Mouse (Mus musculus) v-Abl transformed pro-B cells (cell line): ENCODE measurements around the gene Kmt5c.

Experiments used
- in situ Hi-C, 2 experiments: fragments of 400-800 bp; cut with MboI; formaldehyde crosslinking; loops; one replicate each; pipeline ENCODE4 v1.15.1; 2025; ENCODE audit not compliant: unreplicated experiment in 2 of 2

Kmt5c gene

DNA sequence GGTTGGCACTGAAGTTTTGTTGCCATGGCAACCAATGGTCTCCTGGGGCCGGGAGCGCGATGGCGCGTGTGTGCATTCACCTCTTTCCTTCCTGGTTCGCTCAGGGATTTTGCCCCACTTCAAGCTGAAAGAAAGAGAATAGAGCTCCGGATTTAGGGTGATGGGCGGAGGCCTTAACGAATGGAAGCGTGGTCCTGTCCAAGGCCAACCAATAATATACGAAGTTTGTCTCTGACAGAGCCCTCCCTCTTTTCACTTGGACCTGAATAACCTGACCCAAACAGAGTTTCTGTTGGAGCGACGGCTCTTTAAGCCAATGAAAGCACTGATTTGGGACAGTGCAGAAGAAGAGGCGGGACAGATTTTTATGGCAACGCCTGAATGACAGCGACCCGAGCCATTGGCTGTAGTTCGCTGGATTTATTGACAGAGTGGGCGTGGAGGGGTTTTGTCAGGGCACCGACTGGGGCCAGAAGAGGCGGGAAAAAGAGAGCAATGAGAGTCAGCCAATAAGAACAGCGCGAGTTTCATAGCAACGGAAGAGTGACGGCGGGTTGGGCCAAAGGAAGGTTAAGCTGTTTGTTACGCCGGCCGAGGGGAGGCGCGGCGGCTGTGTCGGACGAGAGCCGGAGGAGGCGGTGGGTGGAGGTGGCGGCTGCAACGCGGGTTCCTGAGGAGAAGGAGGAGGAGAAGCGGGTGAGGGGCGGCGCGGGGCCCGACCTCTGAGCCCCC is at the start of gene Kmt5c:
Gene Kmt5c, plus strand, starts transcription at position 572 of the 732 bp plus-strand sequence.
- in situ Hi-C loops, result loop anchor here in 1 of 2 experiments (5.0 kb wide), 1 partner anchor 52 kb away; the partner anchor contains the start of gene Hspbp1

DNA sequence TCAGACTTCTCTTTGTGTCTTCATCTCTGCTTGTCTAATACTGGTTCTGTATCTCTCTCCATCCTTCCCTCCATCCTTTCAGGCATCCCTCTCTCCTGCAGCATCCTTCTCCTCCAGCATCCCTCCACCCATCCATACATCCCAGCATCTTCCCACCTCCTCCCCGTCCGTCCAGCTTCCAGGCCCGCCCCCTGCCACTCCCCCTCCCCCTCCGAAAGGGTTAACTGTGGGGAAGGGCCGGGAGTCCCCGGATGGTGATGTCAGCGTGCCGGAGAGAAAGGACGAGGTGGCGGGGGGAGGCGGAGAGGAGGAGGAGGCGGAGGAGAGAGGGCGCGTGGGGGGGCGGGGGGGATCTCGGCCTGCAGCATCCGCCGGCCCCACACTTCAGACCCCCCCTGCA is 49.5 kb upstream of the Kmt5c start, which contains the start of gene Brsk1:
Gene Brsk1, plus strand, starts transcription at position 218 of the 400 bp plus-strand sequence.
- in situ Hi-C loops, result no loop called here

DNA sequence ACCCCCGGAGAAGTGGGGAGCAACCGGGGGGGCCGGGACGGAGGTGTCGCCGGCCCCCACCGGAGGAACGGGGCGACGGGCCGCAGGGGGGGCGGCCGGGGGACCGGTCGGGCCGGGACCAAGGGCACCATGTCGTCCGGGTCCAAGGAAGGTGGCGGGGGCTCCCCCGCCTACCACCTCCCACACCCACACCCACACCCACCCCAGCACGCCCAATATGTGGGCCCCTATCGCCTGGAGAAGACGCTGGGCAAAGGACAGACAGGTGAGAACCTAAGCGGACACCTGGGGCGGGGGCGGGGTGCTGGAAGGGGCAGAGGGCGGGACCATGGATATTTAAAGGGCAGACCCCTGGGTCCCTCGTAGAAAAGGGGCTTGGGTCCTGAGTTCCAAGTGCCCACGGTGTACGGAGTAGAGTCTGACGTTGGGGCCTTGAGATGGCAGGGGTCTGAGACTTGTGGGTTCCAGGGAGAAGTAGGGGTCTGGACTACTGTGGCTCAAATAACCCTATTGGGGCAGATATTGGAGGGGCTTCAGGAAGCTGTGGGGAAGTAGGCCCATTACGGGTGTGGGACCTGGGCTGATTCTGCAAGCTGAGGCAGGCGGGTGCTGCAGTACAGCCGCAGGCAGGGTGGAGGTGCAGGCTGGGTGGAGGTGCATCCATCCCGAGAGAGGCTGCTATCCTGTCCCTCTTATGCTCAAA is 48.8 kb upstream of the Kmt5c start:
- in situ Hi-C loops, result no loop called here

DNA sequence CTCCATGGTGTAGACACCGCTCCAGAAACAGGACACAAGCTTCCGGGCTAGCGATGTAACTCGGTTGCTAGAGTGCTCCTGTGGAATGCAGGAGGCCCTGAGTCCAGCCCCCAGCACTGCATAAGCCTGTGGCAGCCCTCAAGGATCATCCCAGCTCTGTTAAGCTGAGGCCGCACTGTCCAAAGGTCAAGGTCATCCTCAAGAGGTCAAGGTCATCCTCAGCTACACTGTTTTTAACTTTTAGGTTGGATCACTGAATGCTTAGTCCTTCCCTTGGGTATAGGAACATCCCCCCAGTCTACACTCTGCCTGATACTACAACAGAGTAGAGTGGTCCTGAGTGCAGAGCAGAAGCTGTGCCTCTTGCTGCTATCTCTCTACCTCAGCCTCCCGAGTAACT is 46.9 kb upstream of the Kmt5c start:
- in situ Hi-C loops, result no loop called here

DNA sequence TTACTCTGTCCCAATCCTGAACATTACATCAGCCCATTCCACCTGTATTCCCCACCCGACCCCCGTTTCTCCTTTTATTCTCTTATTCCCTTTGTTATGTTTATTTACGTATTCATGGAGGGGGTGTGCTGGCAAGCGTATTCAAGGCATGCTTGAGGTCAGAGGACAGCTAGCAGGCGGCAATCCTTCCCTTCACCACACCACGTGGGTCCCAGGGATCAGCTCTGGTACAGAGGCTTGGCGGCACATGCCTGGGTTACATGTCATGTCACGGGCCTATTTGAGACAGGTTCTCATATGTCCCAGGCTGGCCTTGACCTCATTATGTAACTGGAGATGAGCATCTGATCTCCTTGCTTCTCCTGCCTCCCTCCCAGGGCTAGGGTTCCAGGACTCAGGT is 37.6 kb upstream of the Kmt5c start:
- in situ Hi-C loops, result no loop called here

DNA sequence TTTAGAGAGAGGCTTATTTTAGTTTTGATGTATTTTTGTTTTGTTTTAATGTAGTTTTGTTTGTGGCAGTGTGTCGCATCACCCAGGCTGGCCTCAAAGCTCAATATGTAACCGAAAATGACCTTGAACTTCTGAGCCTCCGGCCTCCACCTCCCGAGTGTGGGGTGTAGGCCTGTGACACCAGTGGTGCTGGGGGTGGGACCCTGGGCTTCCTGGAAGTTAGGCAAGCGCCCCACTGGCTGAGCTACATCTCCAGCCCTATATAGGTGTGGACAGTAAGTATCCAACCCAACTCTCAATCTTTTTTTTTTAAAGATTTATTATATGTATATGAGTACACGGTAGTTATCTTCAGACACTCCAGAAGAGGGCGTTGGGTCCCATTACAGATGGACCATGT is 36.7 kb upstream of the Kmt5c start:
- in situ Hi-C loops, result no loop called here

DNA sequence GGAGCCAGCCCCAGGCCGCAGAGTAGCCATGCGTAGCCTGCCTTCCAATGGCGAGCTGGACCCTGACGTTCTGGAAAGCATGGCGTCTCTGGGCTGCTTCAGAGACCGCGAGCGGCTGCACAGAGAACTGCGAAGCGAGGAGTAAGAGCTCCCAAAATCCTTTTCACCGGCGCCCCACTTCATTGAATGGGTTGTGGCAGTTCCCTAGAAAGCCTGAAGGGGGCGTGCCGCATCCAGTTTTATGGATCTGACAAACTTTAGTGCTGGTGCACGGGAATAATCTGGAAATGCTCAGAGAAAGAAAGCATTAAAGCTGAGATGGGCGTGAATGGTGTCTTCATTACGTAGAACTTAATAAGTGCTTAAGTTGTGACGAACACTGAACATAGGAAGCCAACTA is 34.8 kb upstream of the Kmt5c start:
- in situ Hi-C loops, result no loop called here

DNA sequence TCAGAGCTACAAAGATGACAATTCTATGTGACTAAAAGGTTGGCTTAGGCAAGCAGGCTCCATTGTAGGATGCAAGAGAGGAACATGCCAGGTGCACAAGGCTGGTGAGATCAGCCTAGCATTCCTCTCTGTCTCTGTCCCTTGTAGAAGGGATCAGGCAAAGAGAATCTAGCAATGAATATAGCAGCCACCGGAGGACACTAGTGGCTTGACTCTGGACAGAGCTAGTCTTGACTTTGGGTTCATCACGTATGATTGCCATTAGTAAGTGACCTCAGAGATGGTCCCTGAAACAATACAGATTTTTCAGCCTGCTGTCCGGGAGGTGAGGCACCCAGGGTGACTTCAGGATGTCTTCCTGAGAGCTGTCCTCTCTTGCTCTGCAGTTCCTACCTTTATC is 27.3 kb upstream of the Kmt5c start:
- in situ Hi-C loops, result loop anchor here in 1 of 2 experiments (5.0 kb wide), 1 partner anchor 70 kb away; the partner anchor contains the start of genes Il11 and Tmem190

DNA sequence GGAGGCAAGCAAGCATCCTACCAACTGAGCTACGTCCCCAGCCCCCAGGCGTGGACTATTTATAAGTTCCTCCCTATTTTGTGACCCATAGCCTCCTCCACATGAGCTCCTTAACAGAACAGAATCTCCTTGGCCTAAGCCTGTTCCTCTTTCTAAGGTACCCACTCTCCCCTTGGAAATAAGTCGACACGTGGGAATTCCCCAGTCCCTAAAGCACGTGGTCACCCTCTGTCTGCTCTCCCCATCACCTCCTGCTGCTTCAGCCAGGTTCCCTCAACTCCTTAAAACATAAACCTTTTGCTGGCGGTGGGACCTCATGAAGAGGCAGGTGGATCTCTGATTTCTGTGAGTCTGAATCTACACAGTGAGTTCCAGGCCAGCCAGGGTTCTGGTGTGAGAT is 23.0 kb upstream of the Kmt5c start:
- in situ Hi-C loops, result no loop called here

DNA sequence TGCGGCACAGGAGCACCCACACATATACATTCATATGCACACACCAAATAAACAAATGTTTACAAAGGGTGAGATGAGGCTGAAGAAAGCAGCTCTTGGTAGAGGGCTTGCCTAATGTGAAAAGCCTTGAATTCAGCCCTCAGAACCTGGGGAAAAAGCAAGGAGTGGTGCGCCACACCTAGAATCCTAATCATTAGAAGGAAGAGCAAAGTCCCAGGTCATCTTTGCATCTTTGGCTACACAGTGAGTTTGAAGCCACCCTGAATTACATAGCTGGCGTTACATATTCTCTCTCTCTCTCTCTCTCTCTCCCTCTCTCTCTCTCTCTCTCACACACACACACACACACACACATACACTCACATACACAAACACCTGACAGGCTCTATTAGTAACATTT is 20.6 kb upstream of the Kmt5c start:
- in situ Hi-C loops, result no loop called here

DNA sequence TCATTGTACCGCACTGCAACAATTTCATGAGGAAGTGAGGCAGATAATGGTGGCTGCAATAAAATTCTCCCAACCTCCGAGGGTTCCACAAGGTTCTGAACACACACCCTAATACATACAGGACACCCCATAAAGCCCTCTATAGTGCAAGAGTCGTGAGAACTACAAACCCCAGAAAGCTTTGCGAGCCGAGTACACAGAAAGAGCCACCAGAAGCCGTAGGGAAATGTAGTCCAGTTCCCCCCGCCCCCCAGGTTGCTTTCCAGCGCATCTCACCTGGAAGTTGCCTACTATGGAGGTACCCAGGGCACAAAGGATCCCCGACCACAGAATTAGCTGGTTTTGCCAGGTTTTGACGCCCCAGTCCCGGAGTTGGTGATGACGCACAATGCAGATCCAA is 16.4 kb upstream of the Kmt5c start:
- in situ Hi-C loops, result no loop called here

DNA sequence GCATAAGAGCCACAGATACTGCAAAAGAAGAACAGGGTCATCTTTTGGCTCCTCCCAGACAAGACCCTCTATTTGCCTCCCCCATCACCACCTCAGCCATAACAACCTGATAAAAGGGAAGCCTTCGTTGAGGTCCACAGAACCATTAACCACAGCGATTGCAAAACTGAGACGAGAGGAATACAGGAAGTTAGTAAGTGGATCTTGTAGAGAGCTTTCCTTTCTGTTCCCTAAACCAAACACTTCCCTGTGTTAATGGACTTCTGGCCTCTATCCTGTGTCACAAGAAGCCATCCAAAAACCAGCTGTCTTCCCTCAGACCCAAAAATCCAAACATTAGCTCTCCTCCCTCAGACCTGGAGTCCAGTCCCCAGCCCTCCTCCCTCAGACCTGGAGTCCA is 15.6 kb upstream of the Kmt5c start:
- in situ Hi-C loops, result no loop called here

DNA sequence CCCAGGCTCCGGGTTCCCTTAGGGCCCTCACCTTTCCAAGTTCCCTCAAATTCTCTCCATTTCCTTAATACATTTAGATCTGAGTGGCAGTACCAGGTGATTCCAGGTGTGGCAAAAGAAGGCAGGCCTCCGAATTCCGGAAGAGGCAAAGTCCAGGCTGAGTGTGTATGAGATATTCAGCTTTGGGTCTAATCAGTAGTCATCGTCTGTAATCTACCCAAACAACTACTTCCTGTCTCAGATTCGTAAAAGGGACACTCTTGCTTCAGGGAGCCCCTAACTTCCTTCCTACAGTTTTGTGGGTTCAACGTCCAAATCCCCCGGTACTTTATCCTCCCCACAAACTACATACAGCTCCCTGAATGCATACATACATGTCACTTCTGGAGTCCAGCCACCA is 14.7 kb upstream of the Kmt5c start, which contains the start of gene Tmem150b:
Gene Tmem150b, minus strand, starts transcription at position 81 of the 400 bp plus-strand sequence.
- in situ Hi-C loops, result no loop called here

DNA sequence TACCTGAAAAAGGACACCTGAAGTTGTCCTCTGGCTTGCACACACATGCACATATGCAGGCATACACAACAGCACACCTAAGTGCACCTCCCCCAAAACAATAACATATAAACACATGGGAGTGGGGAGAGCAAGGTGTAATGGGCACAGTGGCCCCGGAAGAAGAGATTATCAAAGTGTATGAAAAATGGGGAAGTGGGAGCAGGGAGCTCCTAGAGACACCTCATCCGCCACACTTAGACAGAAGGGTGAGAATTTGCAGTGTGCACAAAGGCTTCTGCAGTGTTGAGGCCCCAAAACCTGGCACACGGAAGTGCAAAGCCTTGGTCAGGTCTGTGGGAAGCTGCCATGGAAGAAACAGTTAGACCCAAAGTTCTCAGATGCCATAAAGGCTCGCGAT is 8.8 kb upstream of the Kmt5c start:
- in situ Hi-C loops, result loop anchor here in 1 of 2 experiments (5.0 kb wide), 1 partner anchor 34 kb away; no protein-coding TSS in a partner anchor

DNA sequence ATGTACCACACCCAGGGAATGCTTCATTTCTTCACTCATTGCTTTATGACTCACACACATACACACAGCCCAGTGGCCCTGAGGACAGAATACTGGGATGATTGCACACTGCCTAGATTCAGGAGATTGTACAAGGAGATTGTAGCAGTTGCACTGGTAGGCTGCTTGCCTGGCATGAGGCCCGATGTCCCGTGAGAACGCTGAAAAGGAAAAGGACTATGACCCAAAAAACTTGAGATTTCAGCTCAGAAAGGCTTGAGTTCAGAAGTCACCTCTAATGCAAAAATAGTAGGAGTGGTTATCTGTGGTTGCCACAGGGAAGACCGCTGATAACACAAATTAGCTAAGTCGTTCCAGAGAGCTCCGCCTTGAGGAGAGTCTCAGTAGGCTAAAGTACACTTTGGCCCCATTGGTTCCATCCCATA is 6.9 kb upstream of the Kmt5c start:
- in situ Hi-C loops, result loop anchor here in 1 of 2 experiments (5.0 kb wide), 1 partner anchor 36 kb away; no protein-coding TSS in a partner anchor

DNA sequence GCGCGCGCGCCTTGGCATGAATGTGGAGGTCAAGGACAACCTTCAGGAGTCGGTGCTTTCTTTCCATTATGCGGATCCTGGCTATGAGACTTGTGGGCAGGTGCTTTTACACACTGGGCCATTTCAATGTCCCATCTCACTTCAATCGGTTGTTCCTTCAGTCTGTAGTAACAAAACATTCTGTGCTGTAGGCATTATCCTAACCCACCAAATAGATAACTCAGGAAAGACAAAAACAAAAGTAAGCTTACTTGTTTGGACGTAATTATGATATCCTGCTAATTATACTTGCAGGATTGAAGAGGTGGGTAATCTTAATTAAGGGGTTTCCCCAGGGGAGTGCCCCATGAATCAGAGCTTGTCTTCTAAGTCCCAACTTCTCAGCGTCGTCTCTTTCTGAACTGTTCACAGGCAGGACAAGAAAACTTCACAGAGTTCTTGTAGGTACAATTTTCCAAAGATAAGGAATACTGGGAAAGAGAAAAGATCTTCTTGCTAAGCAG is 823 bp upstream of the Kmt5c start:
- in situ Hi-C loops, result loop anchor here in 1 of 2 experiments (5.0 kb wide), 1 partner anchor 52 kb away; the partner anchor contains the start of gene Hspbp1

DNA sequence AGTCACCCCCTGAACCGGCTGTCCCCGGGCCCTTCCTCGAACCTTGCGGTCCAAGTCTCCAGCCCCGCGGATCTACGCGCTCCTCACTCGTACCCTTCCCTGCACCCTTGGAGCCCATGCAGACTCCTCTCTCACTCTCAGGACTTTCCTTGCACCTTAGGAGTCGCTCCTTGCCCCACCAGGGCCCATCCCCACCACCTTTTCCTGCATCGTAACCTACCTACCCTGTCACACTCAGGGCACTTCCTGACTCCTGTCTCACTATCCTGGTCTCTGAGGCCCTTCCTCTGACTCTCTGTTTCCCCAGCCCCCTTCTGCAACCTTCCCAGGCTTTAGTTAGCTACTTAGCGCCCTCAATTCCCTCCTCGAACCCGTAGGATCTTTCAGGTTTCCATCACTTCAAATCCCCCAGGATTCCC is 403 bp downstream of the Kmt5c start:
- in situ Hi-C loops, result no loop called here

DNA sequence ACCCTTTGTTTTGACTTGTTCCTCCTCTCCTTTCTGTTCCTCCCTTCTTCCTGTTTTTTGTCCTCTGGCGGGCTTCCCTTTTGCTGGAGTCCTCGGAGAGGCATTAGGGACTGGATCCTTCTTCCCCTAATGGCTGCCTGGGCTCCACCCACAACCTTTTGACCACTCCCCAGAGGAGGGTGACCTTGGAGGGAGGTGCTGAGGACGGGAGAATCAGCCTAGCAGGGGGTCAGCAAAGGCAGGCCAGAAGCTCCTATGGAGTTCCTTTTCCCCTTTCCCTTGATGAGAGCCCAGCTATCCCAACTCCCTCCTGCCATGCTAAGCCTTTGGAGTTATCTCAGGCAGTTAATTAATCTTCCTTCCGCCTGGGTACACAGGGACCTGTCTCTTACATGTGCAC is 1.2 kb downstream of the Kmt5c start:
- in situ Hi-C loops, result no loop called here

DNA sequence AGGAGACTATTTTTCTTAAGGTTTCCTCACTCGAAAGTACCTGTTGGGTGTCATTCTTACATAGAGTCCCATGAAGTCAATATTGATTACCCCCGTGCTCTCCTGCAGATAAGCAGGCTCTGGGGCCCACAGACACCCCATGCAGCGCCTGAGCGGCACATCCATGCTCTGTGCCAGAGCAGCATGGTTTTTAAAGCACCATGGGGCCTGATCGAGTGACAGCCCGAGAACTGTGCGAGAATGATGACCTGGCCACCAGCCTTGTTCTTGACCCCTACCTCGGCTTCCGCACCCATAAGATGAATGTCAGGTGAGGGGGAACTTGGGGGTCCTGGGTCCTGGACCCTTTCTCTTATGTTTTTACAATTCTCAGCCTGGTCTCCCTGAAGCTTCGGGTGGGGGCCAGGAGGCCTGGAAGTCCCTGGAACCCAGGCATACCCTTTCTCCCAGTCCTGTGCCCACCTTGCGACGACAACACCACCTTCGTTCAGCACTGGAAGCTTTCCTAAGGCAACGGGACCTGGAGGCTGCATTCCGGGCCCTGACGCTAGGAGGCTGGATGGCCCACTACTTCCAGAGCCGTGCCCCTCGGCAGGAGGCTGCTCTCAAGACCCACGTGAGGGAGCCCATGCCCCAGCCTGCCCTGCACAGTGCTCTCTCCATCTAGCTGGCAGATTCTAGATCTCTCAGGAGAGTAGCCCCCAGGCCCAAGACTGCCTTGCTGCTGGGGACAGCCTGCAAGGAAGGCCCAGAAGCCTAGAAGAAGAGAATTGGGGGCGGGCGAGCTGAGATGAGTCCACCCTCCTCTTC is 2.0 kb downstream of the Kmt5c start:
- in situ Hi-C loops, result no loop called here

DNA sequence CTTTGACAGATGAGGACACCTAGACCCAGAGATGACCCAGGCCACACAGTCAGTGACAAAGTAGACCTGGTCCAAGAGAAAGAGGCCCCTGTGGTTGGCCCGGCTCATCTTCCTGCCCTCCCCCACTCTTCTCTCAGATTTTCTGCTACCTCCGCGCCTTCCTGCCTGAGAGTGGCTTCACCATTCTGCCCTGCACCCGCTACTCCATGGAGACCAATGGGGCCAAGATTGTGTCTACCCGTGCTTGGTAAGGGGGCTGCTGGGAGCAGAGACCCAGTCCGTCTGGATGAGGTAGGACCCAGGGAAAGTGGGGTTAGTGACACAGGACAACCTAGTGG is 2.5 kb downstream of the Kmt5c start:
- in situ Hi-C loops, result no loop called here

DNA sequence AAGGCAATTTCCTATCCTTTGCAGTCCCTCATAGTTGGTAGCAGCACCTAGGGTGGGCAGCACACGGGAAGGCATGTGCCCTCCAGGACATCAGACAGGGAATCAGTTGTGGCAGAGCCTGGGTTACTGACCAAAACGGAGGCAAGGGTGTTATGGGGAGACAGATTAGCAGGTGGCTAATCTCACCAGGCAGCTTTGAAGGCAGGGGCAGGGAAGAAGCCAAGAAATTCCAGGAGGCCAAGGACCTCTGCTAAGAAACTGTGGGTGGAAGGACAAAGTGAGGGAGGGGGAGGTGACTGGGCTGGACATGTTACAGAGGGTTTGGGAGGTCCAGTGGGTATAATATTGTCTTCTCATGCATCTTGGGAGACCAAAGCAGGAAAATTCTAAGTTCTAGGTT is 3.4 kb downstream of the Kmt5c start:
- in situ Hi-C loops, result no loop called here
